Mouse (Mus musculus) layer of hippocampus, adult 9-10 months (tissue): ENCODE data around the gene Nipal3.

Experiments used
- DNase-seq: peaks from one replicate; pipeline ENCODE4 v3.0.0; 2022; ENCODE audit warnings: low spot score

Gene Nipal3

DNA sequence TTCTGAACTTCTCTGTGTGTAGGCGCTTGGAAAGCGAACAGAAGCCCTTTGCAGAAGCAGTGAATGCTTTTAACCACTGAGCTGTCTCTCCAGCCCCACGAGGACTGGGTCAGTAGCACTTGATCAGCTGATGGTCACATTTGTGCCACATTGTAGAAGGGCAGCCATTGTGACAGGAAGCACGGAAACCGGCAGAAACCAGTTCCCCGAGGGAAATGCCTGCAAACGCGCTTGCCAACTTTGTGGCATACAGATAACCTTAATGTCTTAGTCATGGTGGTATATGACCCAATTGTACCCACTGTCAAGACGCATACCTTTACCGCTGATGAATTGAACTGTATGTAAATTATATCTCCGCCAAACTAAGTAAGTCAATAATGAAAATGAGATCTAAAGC lies 11.0 kb upstream of the Nipal3 start:
- DNase-seq: no peak

- DNase-seq: no peak
Measured at GRCm38 (mm10) chr4:135501587-135501986, 6.7 kb upstream of the Nipal3 start.

- no peak for DNase-seq
Measured at GRCm38 (mm10) chr4:135499831-135500230, 5.0 kb upstream of the Nipal3 start.

- DNase-seq: no peak
Measured at GRCm38 (mm10) chr4:135498136-135498535, 3.3 kb upstream of the Nipal3 start.

- DNase-seq: no peak
Measured at GRCm38 (mm10) chr4:135495810-135496209, 972 bp upstream of the Nipal3 start.

DNA sequence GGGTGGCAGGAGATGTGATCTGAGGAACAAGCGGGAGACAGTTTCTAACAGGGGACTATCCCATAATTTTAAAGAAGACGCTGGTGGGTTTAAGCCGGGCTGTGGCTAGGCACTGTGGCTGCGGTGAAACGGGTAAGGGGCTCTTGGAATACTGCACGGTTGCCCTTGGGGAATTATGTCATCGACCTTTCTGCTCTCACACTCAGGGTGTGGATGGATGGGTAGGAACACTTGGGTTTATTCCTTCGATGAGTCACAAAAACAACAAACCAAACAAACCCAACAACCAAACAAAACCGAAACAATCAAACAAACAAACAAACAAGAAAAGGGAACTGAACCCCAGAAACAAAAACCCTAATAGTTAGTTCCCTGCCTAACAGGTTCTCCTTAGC lies 556 bp upstream of the Nipal3 start:
- no peak for DNase-seq

DNA sequence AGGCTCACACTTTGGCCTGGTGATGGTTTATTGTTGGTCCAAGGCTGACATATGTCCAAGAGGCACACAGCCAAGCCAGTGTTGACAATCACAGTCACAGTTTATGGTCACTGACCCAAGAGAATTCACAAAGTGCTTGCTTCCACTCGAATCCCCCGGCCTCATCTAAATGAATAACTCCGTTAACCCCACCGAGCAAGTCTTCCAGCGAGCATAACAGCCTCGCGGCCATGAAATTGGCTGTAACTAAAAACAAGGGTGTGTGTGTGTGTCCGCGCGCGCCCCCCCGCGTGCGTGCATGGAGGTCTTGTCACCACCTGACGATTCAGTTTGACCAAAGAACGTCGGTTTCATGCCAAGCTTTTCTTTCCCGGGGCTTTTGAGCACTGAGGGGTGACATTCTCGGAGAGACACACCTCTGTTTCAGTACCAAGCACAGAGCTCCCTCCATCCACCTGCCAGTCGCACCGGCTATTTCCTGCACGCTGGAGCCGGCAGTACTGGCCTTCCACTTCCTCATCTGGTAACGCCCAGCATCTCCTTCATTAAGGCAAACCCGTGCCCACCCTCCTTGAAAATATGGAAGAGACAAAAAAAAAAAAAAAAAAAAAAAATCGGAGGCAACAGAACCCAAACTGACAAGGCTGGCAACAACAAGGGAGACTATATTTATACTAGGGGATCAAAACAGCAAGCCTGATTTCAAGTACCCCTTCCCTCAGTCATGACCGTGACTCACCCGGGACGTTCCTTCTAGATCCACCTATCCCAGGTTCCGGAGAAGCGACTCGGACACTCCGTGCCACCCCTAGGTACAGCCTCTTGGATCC lies 932 bp downstream of the Nipal3 start:
- no peak for DNase-seq

DNA sequence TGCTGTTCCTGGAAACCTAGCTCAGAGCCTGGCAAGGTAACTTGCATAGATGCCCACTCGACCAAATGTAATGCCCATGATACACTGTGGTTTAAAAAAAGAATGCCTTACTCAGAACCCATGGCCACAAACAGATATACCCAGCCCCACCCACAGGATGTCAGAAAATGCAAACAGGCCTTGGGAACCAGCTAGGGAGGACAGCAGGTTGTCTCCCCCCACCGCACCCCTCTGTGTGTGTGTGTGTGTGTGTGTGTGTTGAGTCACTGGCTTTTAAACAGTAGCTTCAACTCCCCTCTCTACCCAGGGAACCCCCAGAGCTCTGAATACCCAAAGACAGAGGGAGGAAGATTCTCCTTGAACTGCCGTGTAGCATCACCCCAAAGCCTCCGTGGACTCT lies 1.6 kb downstream of the Nipal3 start:
- no peak for DNase-seq

GRCm38 (mm10) chr4:135489256-135489655 lies 5.6 kb downstream of the Nipal3 start:
- no peak for DNase-seq

- DNase-seq: no peak
Measured at GRCm38 (mm10) chr4:135486352-135486751, 8.5 kb downstream of the Nipal3 start.

DNA sequence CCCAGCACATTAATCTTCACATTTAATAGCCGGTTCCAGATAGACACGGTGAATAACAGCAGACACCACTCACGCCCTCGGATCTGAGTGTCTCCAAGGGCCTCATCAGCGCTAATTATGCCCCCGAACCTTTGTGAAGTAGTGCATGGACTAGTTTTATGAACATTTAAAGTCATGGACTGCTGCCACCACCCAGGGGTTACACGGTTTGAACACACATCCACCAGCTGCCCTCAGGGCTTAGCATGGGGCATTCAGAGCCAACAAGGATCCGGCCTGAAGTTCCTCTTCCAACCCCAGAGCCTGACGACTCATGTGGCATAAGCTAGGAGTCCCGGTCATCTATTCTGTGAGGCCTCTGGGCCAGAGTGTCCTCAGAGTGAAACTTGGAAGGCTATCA lies 9.8 kb downstream of the Nipal3 start:
- DNase-seq: no peak

DNA sequence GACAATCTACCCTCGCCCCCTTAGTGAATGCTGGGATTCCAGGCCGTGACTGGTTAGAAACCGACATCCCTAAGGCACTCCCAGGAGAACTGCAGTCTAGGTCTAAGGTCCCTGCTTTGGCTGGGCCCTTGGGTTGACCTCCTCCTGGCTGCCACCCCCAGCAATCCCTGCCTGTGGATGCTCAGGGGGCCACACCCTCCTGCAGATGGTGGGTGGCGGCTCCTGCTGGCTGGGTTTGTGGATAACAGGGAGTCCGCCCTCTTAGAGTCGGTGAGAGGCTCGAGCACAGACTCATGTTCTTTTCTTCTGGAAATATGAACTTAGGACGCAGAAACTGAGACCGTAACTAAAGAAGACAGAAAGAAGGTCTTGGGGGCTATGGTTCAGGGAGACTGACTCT lies 14.5 kb downstream of the Nipal3 start:
- no peak for DNase-seq

- no peak for DNase-seq
Measured at GRCm38 (mm10) chr4:135477851-135478250, 17.0 kb downstream of the Nipal3 start.

DNA sequence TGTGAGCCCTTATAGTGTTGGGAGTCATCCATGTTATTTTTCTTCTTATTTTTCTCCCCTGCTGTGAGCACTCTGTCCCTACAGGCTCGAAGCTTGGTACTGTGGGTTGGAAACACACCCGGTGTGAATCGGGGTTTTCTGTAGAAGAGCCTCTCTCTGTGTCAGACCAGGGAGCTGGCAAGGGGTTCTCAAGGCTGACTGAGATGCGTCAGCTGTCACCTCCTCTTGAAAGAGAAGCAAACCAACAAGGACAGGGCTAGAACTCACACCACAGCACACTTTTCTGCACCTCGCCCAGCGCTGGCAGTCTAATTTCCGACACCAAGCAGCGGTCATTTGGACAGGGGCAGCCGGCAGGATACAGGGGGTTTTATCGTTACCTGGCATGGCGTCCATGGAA lies 31.4 kb downstream of the Nipal3 start:
- no peak for DNase-seq

DNA sequence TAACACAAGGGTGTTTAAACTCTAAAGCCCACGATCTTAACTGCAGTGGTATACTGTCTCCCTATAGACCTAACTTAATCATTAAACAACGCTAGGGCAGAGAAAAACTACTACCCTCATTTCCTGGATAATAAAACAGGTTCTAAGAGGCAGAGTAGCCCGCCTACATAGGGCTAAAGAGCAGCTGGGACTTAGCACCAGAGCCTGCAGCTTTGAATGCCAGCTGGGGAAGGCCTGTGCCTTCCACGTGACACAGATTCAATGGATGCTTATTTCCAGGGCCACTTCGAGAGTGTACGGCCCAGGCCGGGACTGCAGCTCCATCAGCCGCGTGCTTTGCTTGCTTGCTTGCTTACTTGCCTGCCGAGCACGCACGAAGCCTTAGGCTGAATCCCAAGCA lies 41.3 kb downstream of the Nipal3 start:
- DNase-seq: no peak

DNA sequence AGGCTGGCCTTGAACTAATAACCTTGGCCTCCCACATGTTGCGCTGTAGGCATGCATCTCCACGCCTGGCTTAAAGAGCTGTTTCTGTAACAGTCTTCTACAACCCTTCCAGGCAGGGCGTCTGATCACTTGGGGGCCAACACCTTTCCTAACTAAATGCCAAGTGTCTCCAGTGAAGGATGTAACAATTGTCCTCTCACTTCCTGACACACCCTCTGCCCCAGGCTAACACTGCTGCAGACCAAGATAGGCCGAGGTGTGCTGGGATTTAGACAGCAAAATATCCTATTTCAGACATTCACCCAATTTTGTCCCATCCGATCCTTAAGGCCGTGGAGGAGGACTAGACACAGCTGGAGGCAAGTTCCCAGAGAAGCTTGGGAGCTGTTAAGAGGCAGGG lies 41.7 kb downstream of the Nipal3 start:
- DNase-seq: no peak

GRCm38 (mm10) chr4:135451360-135452015 lies 43.4 kb downstream of the Nipal3 start:
- DNase-seq: no peak

DNA sequence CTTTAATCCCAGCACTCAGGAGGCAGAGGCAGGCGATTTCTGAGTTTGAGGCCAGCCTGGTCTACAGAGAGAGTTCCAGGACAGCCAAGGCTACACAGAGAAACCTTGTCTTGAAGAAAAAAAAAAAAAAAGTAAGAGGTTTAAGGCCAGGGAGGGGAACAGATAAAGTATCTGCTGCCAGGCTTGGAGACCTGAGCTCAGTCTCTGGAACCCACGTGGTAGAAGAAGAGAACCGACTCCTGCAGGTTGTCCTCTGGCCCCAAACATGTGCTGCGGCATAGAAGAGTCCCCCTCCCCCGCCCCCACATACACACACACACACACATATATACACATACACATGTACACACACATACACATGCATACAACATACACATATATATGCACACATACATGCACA lies 52.4 kb downstream of the Nipal3 start:
- no peak for DNase-seq

DNA sequence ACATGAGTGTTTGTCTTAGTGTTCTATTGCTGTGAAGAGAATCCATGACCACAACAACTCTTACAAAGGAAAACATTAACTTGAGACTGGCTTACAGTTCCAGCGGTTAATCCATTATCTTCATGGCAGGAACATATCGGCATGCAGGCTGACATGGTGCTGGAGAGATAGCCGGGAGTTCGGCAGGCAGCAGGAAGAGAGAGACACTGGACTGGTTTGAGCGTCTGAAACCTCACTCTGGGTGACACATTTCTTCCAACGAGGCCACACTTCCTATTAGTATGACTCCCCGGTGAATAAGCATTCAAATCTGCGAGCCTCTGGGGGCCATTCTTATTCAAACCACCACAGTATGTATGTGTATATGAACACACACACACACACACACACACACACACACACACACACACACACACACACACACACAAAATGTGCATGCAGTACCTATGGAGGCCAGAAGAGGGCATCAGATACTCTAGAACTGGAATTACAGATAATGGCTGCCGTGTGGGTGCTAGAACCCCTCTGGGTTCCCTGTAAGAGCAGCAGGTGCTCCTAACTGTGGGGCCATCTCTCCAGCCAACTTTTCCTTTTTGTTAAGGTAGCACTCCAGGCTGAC lies 54.8 kb downstream of the Nipal3 start:
- no peak for DNase-seq

DNA sequence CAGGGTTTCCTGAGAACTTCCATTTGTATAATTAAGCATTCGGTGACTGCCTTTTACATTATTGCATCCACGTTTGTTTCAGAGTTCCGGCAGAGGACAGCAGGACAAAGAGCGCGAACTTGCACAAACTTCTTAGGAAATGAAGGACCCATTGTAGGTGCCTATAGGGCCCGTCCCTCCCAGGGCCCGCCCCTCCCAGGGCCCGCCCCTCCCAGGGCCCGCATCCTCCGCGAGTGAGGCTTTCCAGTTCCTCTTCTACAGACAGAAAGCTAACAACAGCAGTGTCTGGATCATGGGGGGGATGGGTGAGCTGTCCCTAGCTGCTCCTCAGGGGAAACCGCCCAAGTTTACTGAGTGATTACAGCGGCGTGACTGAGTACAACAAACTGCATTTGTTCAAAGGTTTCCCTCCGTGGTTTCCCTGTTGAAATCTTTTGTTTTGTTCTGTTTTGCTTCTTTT lies 55.6 kb downstream of the Nipal3 start:
- DNase-seq: no peak

- no peak for DNase-seq
Measured at GRCm38 (mm10) chr4:135437924-135438323, 56.9 kb downstream of the Nipal3 start.

GRCm38 (mm10) chr4:135436291-135436690 lies 58.5 kb downstream of the Nipal3 start:
- no peak for DNase-seq

DNA sequence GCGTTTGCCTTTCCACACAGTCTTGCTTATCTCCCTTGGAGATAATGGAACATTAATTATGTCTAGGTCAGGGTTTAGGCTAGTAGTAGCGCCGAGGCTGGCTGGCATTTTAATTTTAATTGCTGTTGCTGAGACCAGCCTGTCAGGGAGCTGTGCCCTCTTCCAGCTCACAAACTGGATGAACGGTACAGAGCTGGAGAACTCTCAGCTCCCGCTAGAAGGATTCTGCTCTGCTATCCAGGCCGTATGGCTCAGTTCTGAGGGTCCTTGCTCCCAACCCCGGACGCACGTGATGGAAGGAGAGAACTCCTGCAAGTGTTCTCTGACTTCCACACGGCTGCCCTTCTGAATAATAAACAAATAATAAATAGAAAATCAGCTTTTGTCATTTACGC lies 60.4 kb downstream of the Nipal3 start:
- no peak for DNase-seq
